19 mouse cellular contexts compared by ENCODE assay signal in genomic region chr4:100122436-100122835, GRCm38 (mm10). TPM values are rescaled to one million over a fixed set of nuclear protein-coding genes. Genes with fewer than 3 reads are reported as not detected.
"Had no signal": no experiment of that assay in that cellular context is flagged by ENCODE, and none has a peak within 500 bp of the region (broad histone marks: within the 10 kb centered on the region; RNA-seq: fewer than 3 reads in every experiment).

No protein-coding gene starts in this region.

- DNase-seq: lung, adult 18-20 months; lung, embryonic 14.5 days; lung, postnatal 10 days; lung, postnatal 4 days; retina, postnatal 1 day; right cerebral cortex, adult 18-20 months; right cerebral cortex, postnatal 25 days; right cerebral cortex, postnatal 4 days; spleen, adult 18-20 months; thymus, adult 18-20 months; thymus, postnatal 14 days; thymus, postnatal 36 days had no signal

- H3K36me3 ChIP-seq: midbrain, embryonic 10.5 days; midbrain, embryonic 13.5 days; neural tube, embryonic 13.5 days; neural tube, embryonic 15.5 days had no signal

- H3K4me3 ChIP-seq: midbrain, embryonic 10.5 days; midbrain, embryonic 13.5 days; myocyte; neural tube, embryonic 13.5 days; neural tube, embryonic 15.5 days had no signal

- H3K9me3 ChIP-seq: midbrain, embryonic 10.5 days; midbrain, embryonic 13.5 days; neural tube, embryonic 13.5 days; neural tube, embryonic 15.5 days had no signal

- H3K9ac ChIP-seq: lung, embryonic 14.5 days; midbrain, embryonic 13.5 days; neural tube, embryonic 13.5 days; neural tube, embryonic 15.5 days had no signal

- H3K4me1 ChIP-seq: neural tube, embryonic 13.5 days; neural tube, embryonic 15.5 days had no signal

- H3K27me3 ChIP-seq: midbrain, embryonic 13.5 days; neural tube, embryonic 13.5 days; neural tube, embryonic 15.5 days had no signal

- ATAC-seq: midbrain, embryonic 13.5 days; midbrain, embryonic 16.5 days had no signal

- H3K27ac ChIP-seq: midbrain, embryonic 10.5 days; midbrain, embryonic 13.5 days; neural tube, embryonic 13.5 days; neural tube, embryonic 15.5 days had no signal

- H3K4me2 ChIP-seq: lung, embryonic 14.5 days; midbrain, embryonic 13.5 days; neural tube, embryonic 13.5 days; neural tube, embryonic 15.5 days had no signal

RNA-seq across cellular contexts. Expression of gene Ror1, which starts 26.8 kb away (rescaled TPM):
- total RNA-seq: megakaryocyte-erythroid progenitor cell, adult 5-6 weeks had no signal
